ENCODE assay signal across 16 mouse cellular contexts in genomic region chr10:119043069-119043468, GRCm38 (mm10).
"Had no signal": no experiment of that assay in that cellular context is flagged by ENCODE, and none has a peak within 500 bp of the region (broad histone marks: within the 10 kb centered on the region; RNA-seq: fewer than 3 reads in every experiment).

No protein-coding gene starts in this region.

- H3K27me3 ChIP-seq: liver, embryonic 15.5 days; megakaryocyte, embryonic 14.5 days; midbrain, embryonic 13.5 days had no signal

- H3K4me1 ChIP-seq: liver, embryonic 15.5 days had no signal

- H3K9me3 ChIP-seq: liver, embryonic 15.5 days; megakaryocyte, embryonic 14.5 days; midbrain, embryonic 10.5 days; midbrain, embryonic 13.5 days had no signal

- ATAC-seq: hindbrain, embryonic 16.5 days; midbrain, embryonic 13.5 days; midbrain, embryonic 16.5 days had no signal

- H3K4me3 ChIP-seq: layer of hippocampus, adult 2 months; liver, embryonic 15.5 days; megakaryocyte, embryonic 14.5 days; midbrain, embryonic 10.5 days; midbrain, embryonic 13.5 days had no signal

- H3K9ac ChIP-seq: liver, embryonic 15.5 days; midbrain, embryonic 13.5 days had no signal

- H3K4me2 ChIP-seq: liver, embryonic 11.5 days; liver, embryonic 15.5 days; midbrain, embryonic 13.5 days had no signal

- H3K36me3 ChIP-seq: liver, embryonic 15.5 days; midbrain, embryonic 10.5 days; midbrain, embryonic 13.5 days had no signal

- DNase-seq: kidney, adult 11 months; kidney, adult 9 months; kidney, postnatal 14 days; kidney, postnatal 4 days; layer of hippocampus, adult 9-11 months; lung, postnatal 14 days; thymus, adult 18-20 months; thymus, postnatal 14 days had no signal

- H3K27ac ChIP-seq: layer of hippocampus, adult 2 months; liver, embryonic 15.5 days; midbrain, embryonic 10.5 days; midbrain, embryonic 13.5 days had no signal
